Mouse (Mus musculus): ENCODE results near the gene F2rl2. TPM values are rescaled to one million over a fixed set of nuclear protein-coding genes. Genes with fewer than 3 reads are reported as not detected.

Gene F2rl2
- polyA plus RNA-seq, 1 experiment from 2014 or later: 0.88 TPM

- 79% methylated on average over 4 of the region's 4 CpGs for WGBS
- Histone ChIP-seq H3K4me3 (replicated peaks; ENCODE audit: low read length) (no peak overlapping the region), H3K27me3 (ENCODE audit: control insufficient read depth, insufficient read depth, low read length) (no peaks in the 10 kb centered on the region), H3K9ac (no peak overlapping the region), H3K9me3 (ENCODE audit: control insufficient read depth, low read length) (no peaks in the 10 kb centered on the region), H3K4me2 (replicated peaks) (no peak overlapping the region), H3K4me1 (replicated peaks; ENCODE audit: control insufficient read depth, insufficient read depth, low read length) (no peaks in the 10 kb centered on the region), H3K36me3 (replicated peaks; ENCODE audit: control insufficient read depth, insufficient read depth) (no peaks in the 10 kb centered on the region), H3K27ac (no peak overlapping the region)
- DNase-seq (ENCODE audit: low spot score): no peak
- no peak for ATAC-seq (ENCODE audit: low FRiP score)
These were observed 18.7 kb downstream of the F2rl2 start for GRCm38 (mm10) chr13:95715356-95715755.

- WGBS: 53% methylated on average over 14 of the region's 14 CpGs
- Histone ChIP-seq H3K36me3 (replicated peaks; ENCODE audit: control insufficient read depth, insufficient read depth) (no peaks in the 10 kb centered on the region), H3K9me3 (ENCODE audit: control insufficient read depth, low read length) (no peaks in the 10 kb centered on the region), H3K9ac (no peak overlapping the region), H3K4me2 (replicated peaks) (peak overlapping the region; percentile 37), H3K27me3 (ENCODE audit: control insufficient read depth, insufficient read depth, low read length) (no peaks in the 10 kb centered on the region), H3K4me1 (replicated peaks; ENCODE audit: control insufficient read depth, insufficient read depth, low read length) (no peaks in the 10 kb centered on the region), H3K4me3 (replicated peaks; ENCODE audit: low read length) (no peak overlapping the region), H3K27ac (no peak overlapping the region)
- ATAC-seq (ENCODE audit: low FRiP score) (no peak; the same call in 1 of the 2 replicates), DNase-seq (ENCODE audit: low spot score) (peak; percentile 80)
These were observed 22.9 kb downstream of the F2rl2 start for GRCm38 (mm10) chr13:95719320-95720232.

- ATAC-seq (ENCODE audit: low FRiP score): no peak
- no peak overlapping the region for H3K4me2 ChIP-seq (replicated peaks)
- H3K4me1 ChIP-seq (replicated peaks; ENCODE audit: control insufficient read depth, insufficient read depth, low read length): no peaks in the 10 kb centered on the region
- no peak overlapping the region for H3K4me3 ChIP-seq (replicated peaks; ENCODE audit: low read length)
- DNase-seq (ENCODE audit: low spot score): no peak
- H3K9me3 ChIP-seq (ENCODE audit: control insufficient read depth, low read length): no peaks in the 10 kb centered on the region
- 92% methylated on average over 4 of the region's 4 CpGs for WGBS
- H3K27ac ChIP-seq: no peak overlapping the region
- no peaks in the 10 kb centered on the region for H3K27me3 ChIP-seq (ENCODE audit: control insufficient read depth, insufficient read depth, low read length)
- H3K36me3 ChIP-seq (replicated peaks; ENCODE audit: control insufficient read depth, insufficient read depth): no peaks in the 10 kb centered on the region
- no peak overlapping the region for H3K9ac ChIP-seq
These were observed 33.8 kb downstream of the F2rl2 start for GRCm38 (mm10) chr13:95730491-95730890.

- Histone ChIP-seq H3K9me3 (ENCODE audit: control insufficient read depth, low read length) (no peaks in the 10 kb centered on the region), H3K27ac (no peak overlapping the region), H3K9ac (no peak overlapping the region), H3K4me2 (replicated peaks) (no peak overlapping the region), H3K27me3 (ENCODE audit: control insufficient read depth, insufficient read depth, low read length) (no peaks in the 10 kb centered on the region), H3K36me3 (replicated peaks; ENCODE audit: control insufficient read depth, insufficient read depth) (no peaks in the 10 kb centered on the region), H3K4me1 (replicated peaks; ENCODE audit: control insufficient read depth, insufficient read depth, low read length) (no peaks in the 10 kb centered on the region), H3K4me3 (replicated peaks; ENCODE audit: low read length) (no peak overlapping the region)
- 76% methylated on average over 5 of the region's 5 CpGs for WGBS
- no peak for ATAC-seq (ENCODE audit: low FRiP score)
- DNase-seq (ENCODE audit: low spot score): peak; percentile 63
These were observed 43.0 kb downstream of the F2rl2 start for GRCm38 (mm10) chr13:95739651-95740050.

GRCm38 (mm10) chr13:95741813-95742689, 45.4 kb downstream of the F2rl2 start:
- Histone ChIP-seq H3K27ac (no peak overlapping the region), H3K9ac (no peak overlapping the region), H3K27me3 (ENCODE audit: control insufficient read depth, insufficient read depth, low read length) (no peaks in the 10 kb centered on the region), H3K4me1 (replicated peaks; ENCODE audit: control insufficient read depth, insufficient read depth, low read length) (no peaks in the 10 kb centered on the region), H3K4me2 (replicated peaks) (no peak overlapping the region), H3K4me3 (replicated peaks; ENCODE audit: low read length) (no peak overlapping the region), H3K9me3 (ENCODE audit: control insufficient read depth, low read length) (no peaks in the 10 kb centered on the region), H3K36me3 (replicated peaks; ENCODE audit: control insufficient read depth, insufficient read depth) (no peaks in the 10 kb centered on the region)
- ATAC-seq (ENCODE audit: low FRiP score) (no peak), DNase-seq (ENCODE audit: low spot score) (no peak)
- WGBS: 95% methylated on average over 11 of the region's 11 CpGs

- no peak for DNase-seq (ENCODE audit: low spot score)
- WGBS: 89% methylated on average over 9 of the region's 9 CpGs
- no peak overlapping the region for H3K4me2 ChIP-seq (replicated peaks)
These were observed 46.3 kb downstream of the F2rl2 start for GRCm38 (mm10) chr13:95742881-95743466.

GRCm38 (mm10) chr13:95745451-95745850, 48.8 kb downstream of the F2rl2 start:
- Histone ChIP-seq H3K4me1 (replicated peaks; ENCODE audit: control insufficient read depth, insufficient read depth, low read length) (no peaks in the 10 kb centered on the region), H3K4me3 (replicated peaks; ENCODE audit: low read length) (no peak overlapping the region), H3K27ac (no peak overlapping the region), H3K27me3 (ENCODE audit: control insufficient read depth, insufficient read depth, low read length) (no peaks in the 10 kb centered on the region), H3K9ac (no peak overlapping the region), H3K4me2 (replicated peaks) (no peak overlapping the region), H3K36me3 (replicated peaks; ENCODE audit: control insufficient read depth, insufficient read depth) (no peaks in the 10 kb centered on the region), H3K9me3 (ENCODE audit: control insufficient read depth, low read length) (no peaks in the 10 kb centered on the region)
- no peak for DNase-seq (ENCODE audit: low spot score)
- ATAC-seq (ENCODE audit: low FRiP score): no peak
- 90% methylated on average over 4 of the region's 4 CpGs for WGBS

More at GRCm38 (mm10) chr13:95742881-95743466, 46.3 kb downstream of the F2rl2 start:
- H3K27me3 ChIP-seq (ENCODE audit: control insufficient read depth, insufficient read depth, low read length): no peaks in the 10 kb centered on the region
- H3K27ac ChIP-seq: no peak overlapping the region
- no peaks in the 10 kb centered on the region for H3K4me1 ChIP-seq (replicated peaks; ENCODE audit: control insufficient read depth, insufficient read depth, low read length)
- H3K9me3 ChIP-seq (ENCODE audit: control insufficient read depth, low read length): no peaks in the 10 kb centered on the region
- no peak overlapping the region for H3K9ac ChIP-seq
- H3K4me3 ChIP-seq (replicated peaks; ENCODE audit: low read length): no peak overlapping the region
- no peak for ATAC-seq (ENCODE audit: low FRiP score)
- no peaks in the 10 kb centered on the region for H3K36me3 ChIP-seq (replicated peaks; ENCODE audit: control insufficient read depth, insufficient read depth)

GRCm38 (mm10) chr13:95746509-95746908, 49.9 kb downstream of the F2rl2 start:
- no peak overlapping the region for H3K27ac ChIP-seq
- H3K4me3 ChIP-seq (replicated peaks; ENCODE audit: low read length): no peak overlapping the region
- H3K4me2 ChIP-seq (replicated peaks): no peak overlapping the region
- H3K36me3 ChIP-seq (replicated peaks; ENCODE audit: control insufficient read depth, insufficient read depth): no peaks in the 10 kb centered on the region
- ATAC-seq (ENCODE audit: low FRiP score): peak; percentile 75; the same call in 1 of the 2 replicates
- 15% methylated on average over 6 of the region's 6 CpGs for WGBS
- H3K9ac ChIP-seq: no peak overlapping the region
- DNase-seq (ENCODE audit: low spot score): peak; percentile 43
- H3K9me3 ChIP-seq (ENCODE audit: control insufficient read depth, low read length): no peaks in the 10 kb centered on the region
- no peaks in the 10 kb centered on the region for H3K4me1 ChIP-seq (replicated peaks; ENCODE audit: control insufficient read depth, insufficient read depth, low read length)
- H3K27me3 ChIP-seq (ENCODE audit: control insufficient read depth, insufficient read depth, low read length): no peaks in the 10 kb centered on the region

- H3K27ac ChIP-seq: no peak overlapping the region
- no peaks in the 10 kb centered on the region for H3K4me1 ChIP-seq (replicated peaks; ENCODE audit: control insufficient read depth, insufficient read depth, low read length)
- H3K27me3 ChIP-seq (ENCODE audit: control insufficient read depth, insufficient read depth, low read length): no peaks in the 10 kb centered on the region
- H3K4me3 ChIP-seq (replicated peaks; ENCODE audit: low read length): no peak overlapping the region
- H3K4me2 ChIP-seq (replicated peaks): no peak overlapping the region
- no peak overlapping the region for H3K9ac ChIP-seq
- DNase-seq (ENCODE audit: low spot score): no peak
- H3K9me3 ChIP-seq (ENCODE audit: control insufficient read depth, low read length): no peaks in the 10 kb centered on the region
- 88% methylated on average over 7 of the region's 7 CpGs for WGBS
- H3K36me3 ChIP-seq (replicated peaks; ENCODE audit: control insufficient read depth, insufficient read depth): no peaks in the 10 kb centered on the region
- no peak for ATAC-seq (ENCODE audit: low FRiP score)
These were observed 50.4 kb downstream of the F2rl2 start for GRCm38 (mm10) chr13:95747101-95747500.

Measured in hindbrain, embryonic 14.5 days (tissue).